Mouse (Mus musculus): ENCODE measurements at regions not wholly inside any gene's neighbourhood (a gene's known extent, or its start where the extent isn't known, plus 50 kb on each side); places are given as distances from the start of the nearest gene placed in this dataset.

- TF ChIP-seq CTCF (IDR thresholded peaks at IDR 0.05; ENCODE audit: borderline replicate concordance, control insufficient read depth, extremely low read depth, insufficient read depth, low read length, poor library complexity) (no peak), POLR2A (IDR thresholded peaks at IDR 0.05; ENCODE audit: control insufficient read depth, extremely low read depth, insufficient read depth, low read length, poor library complexity) (no peak)
These were observed 99.1 kb downstream of the Vegfa start for GRCm38 (mm10) chr17:45933034-45933433.
